Mouse (Mus musculus): Measurements from ENCODE around the gene Il15.

GRCm38 (mm10) chr8:82407060-82407459 is 4.0 kb upstream of the Il15 start:
- no peak for TF ChIP-seq CTCF (IDR thresholded peaks at IDR 0.05; ENCODE audit: control insufficient read depth, insufficient read depth, insufficient read length)
- no peak for TF ChIP-seq MYOG (IDR thresholded peaks at IDR 0.05; ENCODE audit: control insufficient read depth, extremely low read depth, insufficient read length)

Data from C2C12 (cell line).